Mouse (Mus musculus): ENCODE measurements around the gene Nfkbie. TPM values are rescaled to one million over a fixed set of nuclear protein-coding genes. Genes with fewer than 3 reads are reported as not detected.

The Nfkbie gene
- polyA plus RNA-seq, 1 experiment from 2014 or later, result 2.0 TPM

DNA sequence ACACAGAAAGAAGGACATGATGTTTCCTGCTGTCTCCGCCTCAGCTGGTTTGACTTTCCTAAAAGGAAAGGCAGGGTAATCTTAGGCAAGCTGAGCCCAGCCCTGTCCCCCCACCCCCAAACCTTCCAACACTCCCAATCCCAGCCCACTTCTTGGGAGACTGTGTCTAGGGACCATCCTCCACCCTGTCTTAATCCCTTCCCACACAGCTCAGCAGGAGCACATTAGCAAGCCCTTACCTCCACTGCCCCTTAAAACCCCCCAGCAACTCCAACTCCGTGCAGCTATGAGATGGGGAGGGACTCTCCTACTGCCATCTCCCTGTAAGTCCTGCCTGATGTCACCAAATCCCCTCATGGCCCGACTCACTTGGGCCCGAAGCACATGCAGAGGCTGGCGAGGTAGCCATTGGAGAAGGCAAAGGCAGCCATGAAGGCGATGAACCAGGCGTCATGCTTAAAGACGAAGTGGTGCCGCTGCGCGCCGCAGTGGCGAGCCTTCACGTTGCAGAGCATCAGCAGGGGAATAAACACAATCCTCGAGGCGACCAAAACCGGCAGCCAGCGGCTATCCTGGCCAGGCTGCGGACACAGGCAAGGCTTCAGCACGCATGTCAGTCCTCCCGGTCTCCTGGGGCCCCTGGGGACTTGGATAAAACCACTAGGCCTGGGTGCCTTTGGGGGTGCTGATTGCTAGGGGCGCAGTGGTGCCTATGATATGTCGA is 30.4 kb downstream of the Nfkbie start:
- Histone ChIP-seq H3K4me1 (peaks cover 73% of the 10 kb centered on the region), H3K9ac (0 out of 2 replicates have a peak overlapping the region, but pooled peaks have one; percentile 10), H3K4me3 (no peak overlapping the region), H3K27ac (peak overlapping the region; percentile 92), H3K9me3 (replicated peaks) (no peaks in the 10 kb centered on the region), H3K36me3 (peaks cover 72% of the 10 kb centered on the region), H3K4me2 (peak overlapping the region; percentile 10; the same call in 1 of the 2 replicates), H3K27me3 (replicated peaks) (no peaks in the 10 kb centered on the region)
- no peak for ATAC-seq
- WGBS (ENCODE audit: insufficient replicate concordance), result 72% methylated on average over 23 of the region's 23 CpGs

- no peak overlapping the region for H3K27ac ChIP-seq
- peaks cover 73% of the 10 kb centered on the region for H3K4me1 ChIP-seq
- H3K9me3 ChIP-seq (replicated peaks), result no peaks in the 10 kb centered on the region
- H3K27me3 ChIP-seq (replicated peaks), result no peaks in the 10 kb centered on the region
- 0 out of 2 replicates have a peak overlapping the region, but pooled peaks have one; percentile 10 for H3K4me2 ChIP-seq
- ATAC-seq, result no peak
- peaks cover 78% of the 10 kb centered on the region for H3K36me3 ChIP-seq
- H3K9ac ChIP-seq, result 0 out of 2 replicates have a peak overlapping the region, but pooled peaks have one; percentile 10
- WGBS (ENCODE audit: insufficient replicate concordance), result 94% methylated on average over 3 of the region's 3 CpGs
- H3K4me3 ChIP-seq, result no peak overlapping the region
Measured at GRCm38 (mm10) chr17:45586449-45586837, 30.9 kb downstream of the Nfkbie start.

DNA sequence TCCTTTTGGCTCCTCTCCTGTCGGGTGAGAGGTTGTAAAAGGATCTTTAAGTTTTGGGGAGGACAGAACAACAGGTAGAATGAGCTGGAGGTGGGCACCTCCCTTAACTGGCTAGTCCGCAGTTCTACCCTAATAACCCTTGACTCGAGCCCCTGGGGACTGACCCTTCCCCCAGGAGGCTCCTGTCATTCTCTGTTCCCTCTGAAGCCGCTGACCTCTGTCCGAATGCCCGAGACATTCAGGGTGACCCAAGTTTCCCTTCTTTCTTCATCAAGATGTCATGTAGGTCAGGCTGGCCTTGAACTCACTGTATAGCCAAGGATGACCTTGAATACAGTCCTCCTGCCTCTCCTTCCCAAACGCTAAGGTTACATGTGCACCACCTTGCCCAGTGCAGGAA is 32.9 kb downstream of the Nfkbie start:
- no peak for ATAC-seq
- no peak overlapping the region for H3K4me3 ChIP-seq
- H3K9ac ChIP-seq, result no peak overlapping the region
- no peak overlapping the region for H3K27ac ChIP-seq
- no peak overlapping the region for H3K4me2 ChIP-seq
- H3K27me3 ChIP-seq (replicated peaks), result no peaks in the 10 kb centered on the region
- H3K9me3 ChIP-seq (replicated peaks), result no peaks in the 10 kb centered on the region
- H3K4me1 ChIP-seq, result peaks cover 73% of the 10 kb centered on the region
- peaks cover 87% of the 10 kb centered on the region for H3K36me3 ChIP-seq
- WGBS (ENCODE audit: insufficient replicate concordance), result 87% methylated on average over 7 of the region's 7 CpGs

GRCm38 (mm10) chr17:45589236-45589635 is 33.7 kb downstream of the Nfkbie start:
- no peaks in the 10 kb centered on the region for H3K27me3 ChIP-seq (replicated peaks)
- peaks cover 82% of the 10 kb centered on the region for H3K36me3 ChIP-seq
- no peak overlapping the region for H3K4me2 ChIP-seq
- no peaks in the 10 kb centered on the region for H3K9me3 ChIP-seq (replicated peaks)
- H3K4me3 ChIP-seq, result no peak overlapping the region
- peaks cover 73% of the 10 kb centered on the region for H3K4me1 ChIP-seq
- no peak for ATAC-seq
- 98% methylated on average over 7 of the region's 7 CpGs for WGBS (ENCODE audit: insufficient replicate concordance)
- no peak overlapping the region for H3K27ac ChIP-seq
- H3K9ac ChIP-seq, result no peak overlapping the region

- Histone ChIP-seq H3K9me3 (replicated peaks) (no peaks in the 10 kb centered on the region), H3K9ac (no peak overlapping the region), H3K36me3 (peaks cover 76% of the 10 kb centered on the region), H3K4me3 (no peak overlapping the region), H3K27ac (no peak overlapping the region), H3K4me2 (no peak overlapping the region), H3K27me3 (replicated peaks) (no peaks in the 10 kb centered on the region), H3K4me1 (peaks cover 73% of the 10 kb centered on the region)
- ATAC-seq, result no peak
- WGBS (ENCODE audit: insufficient replicate concordance), result 87% methylated on average over 8 of the region's 8 CpGs
Measured at GRCm38 (mm10) chr17:45589844-45590243, 34.3 kb downstream of the Nfkbie start.

- no peak overlapping the region for H3K9ac ChIP-seq
- no peak for ATAC-seq
- H3K4me3 ChIP-seq, result no peak overlapping the region
- H3K4me1 ChIP-seq, result peaks cover 67% of the 10 kb centered on the region
- peaks cover 70% of the 10 kb centered on the region for H3K36me3 ChIP-seq
- 90% methylated on average over 6 of the region's 6 CpGs for WGBS (ENCODE audit: insufficient replicate concordance)
- no peaks in the 10 kb centered on the region for H3K9me3 ChIP-seq (replicated peaks)
- H3K27ac ChIP-seq, result no peak overlapping the region
- H3K27me3 ChIP-seq (replicated peaks), result no peaks in the 10 kb centered on the region
- no peak overlapping the region for H3K4me2 ChIP-seq
Measured at GRCm38 (mm10) chr17:45590410-45590809, 34.9 kb downstream of the Nfkbie start.

GRCm38 (mm10) chr17:45591701-45592605 is 36.5 kb downstream of the Nfkbie start:
- WGBS (ENCODE audit: insufficient replicate concordance), result 56% methylated on average over 16 of the region's 16 CpGs
- no peak for ATAC-seq
- Histone ChIP-seq H3K4me2 (peak overlapping the region; percentile 93), H3K4me3 (peak overlapping the region; percentile 81), H3K9me3 (replicated peaks) (no peaks in the 10 kb centered on the region), H3K36me3 (peaks cover 55% of the 10 kb centered on the region), H3K4me1 (peaks cover 70% of the 10 kb centered on the region), H3K27ac (peak overlapping the region; percentile 93), H3K9ac (peak overlapping the region; percentile 89), H3K27me3 (replicated peaks) (no peaks in the 10 kb centered on the region)

DNA sequence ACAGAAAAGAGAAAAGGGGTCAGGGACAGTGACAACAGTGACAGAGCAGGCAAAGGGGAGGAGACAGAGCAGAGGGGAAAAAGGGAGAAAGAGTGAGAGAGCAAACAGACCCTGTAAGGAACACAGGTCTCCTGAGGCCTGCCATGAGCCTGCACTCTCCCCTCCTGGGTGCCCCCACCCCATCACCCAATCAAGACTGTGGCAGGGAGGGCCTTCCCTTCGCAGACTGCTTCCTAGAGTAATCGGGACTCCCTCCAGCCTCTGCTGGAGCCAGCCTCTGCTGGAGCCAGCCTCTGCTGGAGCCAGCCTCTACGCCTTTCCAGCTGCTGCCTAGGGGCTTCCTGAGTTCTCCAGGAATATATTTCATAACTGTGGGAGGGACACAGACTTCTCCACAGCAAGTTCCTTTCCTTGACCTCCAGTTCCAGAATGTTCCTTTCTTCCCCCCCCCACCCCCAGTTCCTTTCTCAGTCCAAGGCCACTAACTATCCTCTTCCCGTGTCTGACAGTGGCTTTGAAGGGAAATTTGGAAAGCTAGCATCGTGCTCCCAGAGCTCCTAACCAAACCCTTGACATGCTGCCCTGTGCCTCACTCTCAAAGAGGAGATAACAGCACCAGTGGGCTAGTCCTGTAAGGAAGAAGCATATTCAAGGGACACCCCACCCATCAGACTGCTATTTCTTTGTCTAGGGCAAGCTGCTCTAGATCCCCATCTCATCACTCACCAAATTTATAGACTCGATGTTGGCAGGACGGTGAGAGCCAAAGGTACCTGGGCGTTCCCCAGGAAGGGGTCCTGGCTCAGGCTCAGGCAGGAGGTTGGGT is 37.3 kb downstream of the Nfkbie start:
- Histone ChIP-seq H3K27ac (peak overlapping the region; percentile 93), H3K36me3 (peaks cover 46% of the 10 kb centered on the region), H3K27me3 (replicated peaks) (no peaks in the 10 kb centered on the region), H3K9ac (peak overlapping the region; percentile 89), H3K4me1 (peaks cover 79% of the 10 kb centered on the region), H3K4me2 (peak overlapping the region; percentile 93), H3K9me3 (replicated peaks) (no peaks in the 10 kb centered on the region), H3K4me3 (peak overlapping the region; percentile 81)
- ATAC-seq, result peak; percentile 68
- WGBS (ENCODE audit: insufficient replicate concordance), result 18% methylated on average over 8 of the region's 8 CpGs

DNA sequence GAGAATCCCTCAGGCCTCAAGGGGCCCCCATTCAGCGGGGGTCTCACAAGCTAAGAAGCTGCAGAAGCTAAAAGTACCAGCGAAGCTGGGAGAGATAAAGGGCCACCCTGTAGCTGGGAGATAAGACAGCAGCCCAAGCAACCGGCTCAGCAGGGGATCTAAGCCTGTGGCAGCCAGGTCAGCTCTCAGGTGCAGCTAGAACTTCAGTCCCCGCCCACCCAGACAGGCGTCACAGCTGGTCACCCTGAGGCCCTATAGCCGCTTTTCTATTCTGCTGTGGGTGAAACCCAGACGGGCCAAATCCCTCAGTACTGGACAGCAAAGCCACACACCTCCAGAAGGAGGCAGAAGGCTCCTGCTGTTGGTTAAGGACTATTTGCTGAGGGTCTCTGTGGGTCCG is 38.0 kb downstream of the Nfkbie start:
- Histone ChIP-seq H3K4me3 (peak overlapping the region; percentile 81), H3K27me3 (replicated peaks) (no peaks in the 10 kb centered on the region), H3K4me1 (peaks cover 86% of the 10 kb centered on the region), H3K9me3 (replicated peaks) (no peaks in the 10 kb centered on the region), H3K4me2 (peak overlapping the region; percentile 93), H3K36me3 (peaks cover 39% of the 10 kb centered on the region), H3K9ac (peak overlapping the region; percentile 89), H3K27ac (peak overlapping the region; percentile 93)
- WGBS (ENCODE audit: insufficient replicate concordance), result 15% methylated on average over 8 of the region's 8 CpGs
- peak; percentile 86 for ATAC-seq

DNA sequence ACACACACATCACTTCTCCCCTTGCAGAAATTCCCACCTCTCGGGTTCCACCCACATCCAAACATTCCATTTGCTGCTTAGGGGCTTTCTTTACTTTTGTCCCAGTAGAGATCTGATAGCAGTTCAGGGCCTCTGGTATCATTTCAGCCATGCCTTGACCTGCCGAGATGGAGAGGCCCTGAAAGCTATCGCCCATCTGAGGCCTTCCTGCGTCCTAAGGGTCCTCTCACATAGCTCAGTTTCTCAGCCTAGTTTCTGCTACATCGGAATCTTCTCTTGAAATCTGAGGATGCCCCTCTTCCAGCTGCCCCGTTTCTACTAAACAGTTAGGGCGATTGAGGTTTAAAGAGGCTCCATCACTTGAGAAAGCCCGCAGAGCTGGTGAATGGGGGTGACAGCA is 38.7 kb downstream of the Nfkbie start:
- no peak for ATAC-seq
- peaks cover 32% of the 10 kb centered on the region for H3K36me3 ChIP-seq
- H3K27ac ChIP-seq, result peak overlapping the region; percentile 93
- no peaks in the 10 kb centered on the region for H3K27me3 ChIP-seq (replicated peaks)
- no peaks in the 10 kb centered on the region for H3K9me3 ChIP-seq (replicated peaks)
- H3K4me1 ChIP-seq, result peaks cover 93% of the 10 kb centered on the region
- peak overlapping the region; percentile 89 for H3K9ac ChIP-seq
- peak overlapping the region; percentile 81 for H3K4me3 ChIP-seq
- peak overlapping the region; percentile 93 for H3K4me2 ChIP-seq
- WGBS (ENCODE audit: insufficient replicate concordance), result 19% methylated on average over 8 of the region's 8 CpGs

DNA sequence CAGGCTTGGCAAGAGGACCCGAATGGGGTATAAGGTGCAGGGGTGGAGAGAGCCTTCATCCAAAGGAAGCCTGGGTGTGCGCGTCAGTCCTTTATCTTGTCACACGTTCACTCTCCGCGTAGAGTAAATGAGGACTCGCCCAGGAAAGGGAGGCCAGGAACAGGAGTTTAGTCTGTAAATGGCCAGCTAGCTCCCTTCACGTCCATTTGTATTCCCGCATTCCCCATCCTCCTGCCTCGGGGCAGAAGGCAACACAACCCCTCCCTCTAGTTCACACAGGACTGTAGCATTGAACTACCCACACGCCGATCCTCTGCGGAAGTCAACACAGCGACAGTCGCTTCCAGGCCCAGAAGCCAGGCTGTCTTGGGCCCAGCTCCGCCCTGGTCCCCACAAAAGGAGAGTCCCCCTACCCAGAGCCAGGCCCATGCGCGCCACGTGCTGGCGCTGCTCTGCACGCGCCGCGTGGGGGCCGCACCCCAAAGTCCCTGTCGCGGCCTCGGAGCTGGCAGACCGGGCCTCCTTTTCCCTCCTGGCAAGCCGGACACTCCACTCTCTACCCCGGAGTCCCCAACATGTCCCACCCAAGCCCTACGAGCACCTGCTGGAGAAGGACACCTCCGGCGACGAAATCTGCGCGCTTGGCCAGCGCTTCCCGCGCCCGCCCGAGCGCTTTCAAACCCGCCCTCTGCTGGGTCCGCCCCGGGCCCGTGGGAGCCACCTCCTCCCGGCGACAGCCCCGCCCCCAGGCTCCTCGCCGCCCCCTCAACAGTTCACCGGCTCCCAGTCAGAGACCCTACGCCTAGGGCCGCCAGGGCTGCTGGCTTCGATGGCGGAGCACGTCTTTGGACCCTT is 39.6 kb downstream of the Nfkbie start:
- peak overlapping the region; percentile 89 for H3K9ac ChIP-seq
- peak overlapping the region; percentile 93 for H3K27ac ChIP-seq
- under 1% methylated on average over 56 of the region's 58 CpGs for WGBS (ENCODE audit: insufficient replicate concordance)
- no peaks in the 10 kb centered on the region for H3K9me3 ChIP-seq (replicated peaks)
- peak overlapping the region; percentile 93 for H3K4me2 ChIP-seq
- H3K36me3 ChIP-seq, result peaks cover 23% of the 10 kb centered on the region
- peaks cover 94% of the 10 kb centered on the region for H3K4me1 ChIP-seq
- peak; percentile 58 for ATAC-seq
- H3K4me3 ChIP-seq, result peak overlapping the region; percentile 81
- no peaks in the 10 kb centered on the region for H3K27me3 ChIP-seq (replicated peaks)

Measured in liver, embryonic 12.5 days (tissue).